Mouse (Mus musculus) hindbrain, embryonic 15.5 days (tissue): ENCODE results near the gene Adcy9. TPM values are rescaled to one million over a fixed set of nuclear protein-coding genes. Genes with fewer than 3 reads are reported as not detected.

ENCODE experiments used
- ATAC-seq: fragments of 200-750 bp; cut with Nextera tagmentation; 2 replicates; pipeline ENCODE4 v1.8.0; 2017; ENCODE audit warnings: low read depth, moderate number of reproducible peaks, moderate TSS enrichment; ENCODE audit not compliant: low FRiP score
- H3K27ac ChIP-seq: fragments of 300-500 bp; sonication (generic); replicated peaks from 2 replicates; pipeline ENCODE4 v1.5.1; 2015; ENCODE audit warnings: mild to moderate bottlenecking, inconsistent platforms
- H3K27me3 ChIP-seq: fragments of 300-500 bp; sonication (generic); 2 replicates; pipeline ENCODE4 v1.6.1; 2015; ENCODE audit warnings: control low read depth, inconsistent platforms
- H3K36me3 ChIP-seq: fragments of 300-500 bp; sonication (generic); 2 replicates; pipeline ENCODE4 v1.6.1; 2015; ENCODE audit warnings: control low read depth, inconsistent platforms
- H3K4me1 ChIP-seq: fragments of 300-500 bp; sonication (generic); replicated peaks from 2 replicates; pipeline ENCODE4 v1.6.1; 2015; ENCODE audit warnings: control low read depth, inconsistent platforms
- H3K4me2 ChIP-seq: fragments of 300-500 bp; sonication (generic); 2 replicates; pipeline ENCODE4 v1.6.1; 2015; ENCODE audit warnings: moderate library complexity, mild to moderate bottlenecking, inconsistent platforms
- H3K4me3 ChIP-seq: fragments of 300-500 bp; sonication (generic); 2 replicates; pipeline ENCODE4 v1.5.1; 2015; ENCODE audit warnings: mild to moderate bottlenecking, inconsistent platforms
- H3K9ac ChIP-seq: fragments of 300-500 bp; sonication (generic); 2 replicates; pipeline ENCODE4 v1.6.1; 2015; ENCODE audit warnings: inconsistent platforms
- H3K9me3 ChIP-seq: fragments of 300-500 bp; sonication (generic); 2 replicates; pipeline ENCODE4 v1.6.1; 2016; ENCODE audit warnings: control low read depth, inconsistent platforms
- WGBS: fragments of 180-500 bp; shearing (Covaris S2); methylation state at CpG from one replicate; pipeline ENCODE4 v1.1.7; 2015; 5-methylcytosine and 5-hydroxymethylcytosine counted together
- polyA plus RNA-seq: library from polyadenylated mRNA; unstranded; fragments of >200 nt; fragmentation: Nextera tagmentation; extraction: Ambion mirVana; gene quantifications from 2 replicates; pipeline ENCODE4 v1.2.1, GENCODE M21; 2015

The Adcy9 gene
- 4.4 and 4.9 TPM in 2 replicates for polyA plus RNA-seq

- peak within 1 kb of the TSS; percentile 95 for H3K4me2 ChIP-seq
- peak; percentile 87 for ATAC-seq
- peak within 1 kb of the TSS; percentile 95 for H3K9ac ChIP-seq
- H3K9me3 ChIP-seq = no peaks in the 10 kb centered on the region
- peaks cover 39% of the 10 kb centered on the region for H3K4me1 ChIP-seq
- WGBS = 1% methylated on average over 33 of the region's 64 CpGs
- H3K27me3 ChIP-seq = no peaks in the 10 kb centered on the region
- H3K36me3 ChIP-seq = no peaks in the 10 kb centered on the region
- H3K27ac ChIP-seq = peak within 1 kb of the TSS; percentile 88
- peak within 1 kb of the TSS; percentile 90 for H3K4me3 ChIP-seq
Measured at GRCm38 (mm10) chr16:4420298-4421054, at the start of gene Adcy9. TSS of gene Adcy9 (minus strand) at chr16:4420498.

- 75% methylated on average over 10 of the region's 10 CpGs for WGBS
- 0 out of 2 replicates have a peak, but pooled peaks cover 5% of the 10 kb centered on the region for H3K4me1 ChIP-seq
- H3K36me3 ChIP-seq = no peaks in the 10 kb centered on the region
- no peak for ATAC-seq
- H3K4me3 ChIP-seq = no peak overlapping the region
- H3K9me3 ChIP-seq = no peaks in the 10 kb centered on the region
- no peaks in the 10 kb centered on the region for H3K27me3 ChIP-seq
- H3K9ac ChIP-seq = no peak overlapping the region
- H3K4me2 ChIP-seq = no peak overlapping the region
- no peak overlapping the region for H3K27ac ChIP-seq
Measured at GRCm38 (mm10) chr16:4469599-4470352, 49.5 kb upstream of the Adcy9 start.

DNA sequence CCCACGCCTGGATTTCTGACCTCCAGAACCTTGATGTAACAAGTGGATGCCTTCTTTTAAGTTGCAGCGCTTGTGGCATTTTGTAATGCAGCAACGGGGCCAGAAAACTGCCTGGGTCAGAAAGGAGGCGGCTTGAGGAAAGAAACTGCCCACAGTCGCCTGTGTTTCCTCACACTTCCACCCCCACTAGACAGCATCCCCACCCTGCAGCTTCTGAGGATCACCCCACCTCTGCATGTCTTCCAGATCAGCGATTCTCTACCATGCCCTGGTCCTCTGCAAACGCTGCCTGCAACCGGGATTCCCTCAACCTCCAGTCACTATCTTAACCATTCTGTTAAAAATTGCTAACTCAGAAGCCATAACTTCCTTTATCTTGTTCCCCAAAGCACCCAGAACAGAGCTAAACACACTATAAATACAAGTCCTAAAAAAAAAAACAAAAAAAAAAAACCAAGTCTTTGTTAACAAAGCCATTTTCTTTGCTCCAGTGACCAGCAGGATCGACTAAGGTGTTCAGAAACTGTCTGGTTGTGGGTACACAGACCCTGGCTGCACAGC lies 44.3 kb upstream of the Adcy9 start:
- Histone ChIP-seq H3K27me3 (no peaks in the 10 kb centered on the region), H3K9me3 (no peaks in the 10 kb centered on the region), H3K4me3 (no peak overlapping the region), H3K27ac (no peak overlapping the region), H3K4me1 (no peaks in the 10 kb centered on the region), H3K36me3 (no peaks in the 10 kb centered on the region), H3K4me2 (no peak overlapping the region), H3K9ac (no peak overlapping the region)
- ATAC-seq = no peak
- WGBS = 73% methylated on average over 9 of the region's 9 CpGs

DNA sequence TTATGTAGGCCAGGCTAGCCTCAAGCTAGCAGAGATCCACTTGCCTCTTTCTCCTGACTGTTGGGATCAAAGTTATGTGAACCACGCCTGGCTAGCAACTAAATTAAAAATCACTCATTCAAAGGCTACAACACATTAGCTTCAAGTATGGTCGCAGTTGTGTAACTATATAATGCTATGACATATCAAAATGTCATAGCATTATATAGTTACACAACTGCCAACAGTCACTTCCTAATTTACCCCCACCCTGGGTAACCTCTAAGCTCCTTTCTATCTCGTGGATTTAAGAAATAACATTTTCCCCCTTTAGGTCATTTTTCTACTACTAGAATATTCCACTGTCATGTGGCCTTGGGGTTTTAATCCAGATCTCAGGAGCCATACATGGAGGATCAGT lies 37.6 kb upstream of the Adcy9 start:
- 84% methylated on average over 3 of the region's 3 CpGs for WGBS
- no peak overlapping the region for H3K27ac ChIP-seq

DNA sequence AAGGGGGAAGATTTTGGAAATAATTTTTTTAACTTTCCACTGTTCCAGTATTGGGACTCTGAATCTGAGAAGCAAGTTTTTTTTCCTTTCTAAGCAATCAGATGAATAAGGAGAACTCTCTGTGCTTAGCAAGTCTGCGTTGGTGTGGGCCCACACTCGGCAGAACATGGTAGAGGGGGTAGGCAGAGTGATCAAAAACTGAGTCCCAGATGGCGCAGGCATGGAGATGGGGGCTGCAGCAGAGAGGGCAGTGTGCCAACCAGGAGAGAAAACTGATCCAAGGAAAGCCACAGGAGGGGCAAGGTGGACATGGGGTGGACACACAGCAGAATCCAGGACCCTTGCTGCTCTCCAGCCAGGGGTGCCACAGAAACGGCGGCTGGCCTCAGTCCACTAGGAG lies 36.1 kb upstream of the Adcy9 start:
- ATAC-seq = no peak
- Histone ChIP-seq H3K4me1 (no peaks in the 10 kb centered on the region), H3K27ac (no peak overlapping the region), H3K9me3 (no peaks in the 10 kb centered on the region), H3K9ac (no peak overlapping the region), H3K27me3 (no peaks in the 10 kb centered on the region), H3K36me3 (no peaks in the 10 kb centered on the region), H3K4me3 (no peak overlapping the region), H3K4me2 (no peak overlapping the region)
- 89% methylated on average over 5 of the region's 5 CpGs for WGBS

More for the DNA sequence above, 37.6 kb upstream of the Adcy9 start:
- Histone ChIP-seq H3K9ac (no peak overlapping the region), H3K4me2 (no peak overlapping the region), H3K36me3 (no peaks in the 10 kb centered on the region), H3K4me3 (no peak overlapping the region), H3K27me3 (no peaks in the 10 kb centered on the region), H3K4me1 (no peaks in the 10 kb centered on the region), H3K9me3 (no peaks in the 10 kb centered on the region)
- no peak for ATAC-seq

- Histone ChIP-seq H3K9me3 (no peaks in the 10 kb centered on the region), H3K36me3 (no peaks in the 10 kb centered on the region), H3K27ac (no peak overlapping the region), H3K4me1 (no peaks in the 10 kb centered on the region), H3K9ac (no peak overlapping the region), H3K27me3 (no peaks in the 10 kb centered on the region), H3K4me2 (no peak overlapping the region), H3K4me3 (no peak overlapping the region)
- no peak for ATAC-seq
- 83% methylated on average over 4 of the region's 4 CpGs for WGBS
Measured at GRCm38 (mm10) chr16:4455693-4456092, 35.4 kb upstream of the Adcy9 start.

- no peak overlapping the region for H3K4me2 ChIP-seq
- H3K9ac ChIP-seq = no peak overlapping the region
- H3K4me1 ChIP-seq = no peaks in the 10 kb centered on the region
- no peaks in the 10 kb centered on the region for H3K27me3 ChIP-seq
- no peak overlapping the region for H3K27ac ChIP-seq
- 91% methylated on average over 7 of the region's 7 CpGs for WGBS
- no peaks in the 10 kb centered on the region for H3K9me3 ChIP-seq
- no peak for ATAC-seq
- no peaks in the 10 kb centered on the region for H3K36me3 ChIP-seq
- no peak overlapping the region for H3K4me3 ChIP-seq
Measured at GRCm38 (mm10) chr16:4454563-4454962, 34.3 kb upstream of the Adcy9 start.

- Histone ChIP-seq H3K4me3 (no peak overlapping the region), H3K9me3 (no peaks in the 10 kb centered on the region), H3K27ac (no peak overlapping the region), H3K4me1 (no peaks in the 10 kb centered on the region), H3K27me3 (no peaks in the 10 kb centered on the region), H3K4me2 (no peak overlapping the region), H3K9ac (no peak overlapping the region), H3K36me3 (no peaks in the 10 kb centered on the region)
- ATAC-seq = no peak
- WGBS = 94% methylated on average over 6 of the region's 6 CpGs
Measured at GRCm38 (mm10) chr16:4449418-4449817, 29.1 kb upstream of the Adcy9 start.

DNA sequence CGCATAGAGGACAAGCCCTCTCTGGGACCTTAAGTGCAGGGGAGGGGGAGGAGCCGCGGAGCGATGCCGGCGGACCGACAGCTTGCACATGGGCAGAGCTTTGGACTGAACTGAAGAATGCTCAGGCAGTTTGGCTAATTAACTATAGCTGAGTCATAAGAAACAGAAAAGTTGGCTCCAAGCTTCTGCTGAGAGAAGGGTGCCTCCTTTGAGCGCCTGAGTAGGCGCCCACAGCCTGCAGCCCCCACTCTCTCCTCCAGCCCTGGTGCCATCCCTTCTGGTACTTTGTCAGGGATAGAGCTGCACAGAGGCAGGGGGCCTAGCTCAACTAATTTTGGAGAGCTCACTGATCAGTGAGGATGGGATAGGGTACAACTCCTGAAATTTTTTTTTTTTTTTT lies 27.9 kb upstream of the Adcy9 start:
- Histone ChIP-seq H3K9me3 (no peaks in the 10 kb centered on the region), H3K4me3 (no peak overlapping the region), H3K27ac (no peak overlapping the region), H3K36me3 (no peaks in the 10 kb centered on the region), H3K4me2 (no peak overlapping the region), H3K27me3 (no peaks in the 10 kb centered on the region), H3K9ac (no peak overlapping the region), H3K4me1 (no peaks in the 10 kb centered on the region)
- 50% methylated on average over 9 of the region's 9 CpGs for WGBS
- ATAC-seq = no peak

DNA sequence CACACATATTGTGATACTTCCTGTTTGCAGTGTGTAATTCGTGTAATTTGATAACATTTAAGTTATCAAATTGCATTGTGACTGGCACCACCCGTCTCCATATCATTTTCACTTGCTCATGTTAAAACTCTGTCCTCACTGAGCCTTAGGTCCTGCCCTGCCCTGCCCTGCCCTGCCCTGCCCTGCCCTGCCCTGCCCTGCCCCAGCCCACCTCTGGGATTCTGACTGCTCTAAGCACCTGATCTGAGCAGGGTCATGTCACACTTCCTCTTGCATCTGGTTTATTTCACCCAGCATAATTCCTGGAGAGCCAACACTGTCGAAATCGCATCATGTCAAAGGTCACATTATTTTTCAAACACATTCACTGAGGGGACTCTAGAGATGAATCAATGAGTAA lies 26.1 kb upstream of the Adcy9 start:
- H3K36me3 ChIP-seq = no peaks in the 10 kb centered on the region
- no peak overlapping the region for H3K4me2 ChIP-seq
- no peak for ATAC-seq
- no peaks in the 10 kb centered on the region for H3K9me3 ChIP-seq
- H3K4me1 ChIP-seq = no peaks in the 10 kb centered on the region
- H3K4me3 ChIP-seq = no peak overlapping the region
- 81% methylated on average over 4 of the region's 4 CpGs for WGBS
- H3K27ac ChIP-seq = no peak overlapping the region
- no peaks in the 10 kb centered on the region for H3K27me3 ChIP-seq
- no peak overlapping the region for H3K9ac ChIP-seq

GRCm38 (mm10) chr16:4444378-4444777 lies 24.1 kb upstream of the Adcy9 start:
- Histone ChIP-seq H3K4me3 (no peak overlapping the region), H3K27ac (no peak overlapping the region), H3K9ac (no peak overlapping the region), H3K9me3 (no peaks in the 10 kb centered on the region), H3K4me2 (no peak overlapping the region), H3K36me3 (no peaks in the 10 kb centered on the region), H3K4me1 (no peaks in the 10 kb centered on the region), H3K27me3 (no peaks in the 10 kb centered on the region)
- no peak for ATAC-seq
- WGBS = 82% methylated on average over 1 of the region's 1 CpGs

DNA sequence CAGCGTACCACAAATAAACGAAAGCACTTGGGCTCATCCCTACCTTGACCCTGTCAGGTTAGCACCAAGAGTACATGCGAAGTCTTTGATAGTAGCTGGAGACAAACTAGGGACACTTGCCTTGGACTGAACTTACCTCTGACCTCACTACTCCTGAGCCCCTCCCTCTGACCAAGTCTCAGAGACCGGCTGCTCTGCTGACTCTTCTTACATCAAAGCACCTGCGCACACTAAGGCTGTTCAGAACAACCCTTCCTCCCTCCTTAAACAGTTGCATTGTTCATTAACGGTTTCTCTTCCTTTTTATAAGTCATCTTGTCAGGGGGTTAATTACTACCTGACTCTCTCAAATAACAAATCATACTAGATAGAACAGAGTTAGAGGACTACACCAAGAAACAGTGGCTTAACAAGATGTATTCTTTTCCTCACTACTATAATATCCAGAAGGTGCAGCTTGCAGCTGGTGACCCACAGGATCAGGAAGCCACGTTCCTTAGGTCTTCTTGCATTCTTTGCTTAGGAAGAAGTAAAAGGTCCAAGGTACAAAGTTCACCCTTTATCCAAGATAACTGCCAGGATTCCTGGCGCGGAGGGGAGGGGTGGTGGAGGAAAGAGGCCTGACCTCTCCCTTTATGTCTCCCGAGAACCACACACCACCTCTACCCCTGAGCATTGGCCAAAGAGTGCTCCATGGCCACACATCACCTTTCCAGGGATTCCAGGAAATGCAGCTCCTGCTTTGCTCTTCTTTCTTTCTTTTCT lies 19.2 kb upstream of the Adcy9 start:
- Histone ChIP-seq H3K4me2 (no peak overlapping the region), H3K9ac (no peak overlapping the region), H3K27me3 (no peaks in the 10 kb centered on the region), H3K27ac (no peak overlapping the region), H3K4me3 (no peak overlapping the region), H3K36me3 (no peaks in the 10 kb centered on the region), H3K9me3 (no peaks in the 10 kb centered on the region), H3K4me1 (no peaks in the 10 kb centered on the region)
- ATAC-seq = no peak
- 80% methylated on average over 10 of the region's 10 CpGs for WGBS
